ENCODE assay signal across 16 mouse cellular contexts in genomic region chr16:3830588-3831109, GRCm38 (mm10). TPM values are rescaled to one million over a fixed set of nuclear protein-coding genes. Genes with fewer than 3 reads are reported as not detected.
DNase-seq lines count a peak whose midpoint lies in the region; ATAC-seq and TF ChIP-seq lines count a peak whose summit lies in the region.
"Had no signal": no experiment of that assay in that cellular context is flagged by ENCODE, and none has a peak within 500 bp of the region (broad histone marks: within the 10 kb centered on the region; RNA-seq: fewer than 3 reads in every experiment).

Gene Olfr15, plus strand, starts transcription at chr16:3830878.

- H3K27ac ChIP-seq in liver, adult 2 months (replicated peaks; ENCODE audit: insufficient read depth, low read depth, low read length): no peak within 1 kb of the TSS
- H3K27ac ChIP-seq in liver, embryonic 12.5 days: no peak within 1 kb of the TSS
- H3K27ac ChIP-seq in midbrain, embryonic 14.5 days (replicated peaks; ENCODE audit: low read depth, low read length): no peak within 1 kb of the TSS
- H3K27ac ChIP-seq: limb, embryonic 13.5 days had no signal

- no peak within 1 kb of the TSS for H3K4me2 ChIP-seq in liver, embryonic 12.5 days
- no peak within 1 kb of the TSS for H3K4me2 ChIP-seq in midbrain, embryonic 14.5 days (ENCODE audit: low read length)
- H3K4me2 ChIP-seq: limb, embryonic 13.5 days had no signal

- TF ChIP-seq CTCF in liver, adult 2 months (IDR thresholded peaks at IDR 0.05; ENCODE audit: low read depth, low read length): peak; percentile 31; the same call in 1 of the 2 replicates
- 0 out of 2 replicates have a peak, but pooled peaks have one; percentile 8 for TF ChIP-seq CTCF in E14TG2a.4 (conservative IDR thresholded peaks at IDR 0.05; ENCODE audit: low read length)

- no peak for ATAC-seq in liver, embryonic 12.5 days
- no peak for ATAC-seq in inflammation-experienced regulatory T-cells, adult 6 months
- ATAC-seq in midbrain, embryonic 14.5 days (ENCODE audit: low FRiP score, low TSS enrichment): no peak
- ATAC-seq: forebrain, postnatal 0 days had no signal

- no peaks in the 10 kb centered on the region for H3K27me3 ChIP-seq in liver, adult 2 months (ENCODE audit: control insufficient read depth, insufficient read depth, low read length)
- H3K27me3 ChIP-seq in liver, embryonic 12.5 days (replicated peaks): no peaks in the 10 kb centered on the region
- H3K27me3 ChIP-seq in E14TG2a.4 (ENCODE audit: insufficient read depth, low read length): no peaks in the 10 kb centered on the region
- no peaks in the 10 kb centered on the region for H3K27me3 ChIP-seq in midbrain, embryonic 14.5 days (ENCODE audit: control insufficient read depth, insufficient read depth, low read length)
- H3K27me3 ChIP-seq: limb, embryonic 13.5 days had no signal

- TF ChIP-seq POLR2A in liver, adult 2 months (IDR thresholded peaks at IDR 0.05; ENCODE audit: extremely low read depth, insufficient read depth, low read length): no peak

- H3K9ac ChIP-seq in liver, adult 2 months (ENCODE audit: low read depth, low read length): no peak within 1 kb of the TSS
- no peak within 1 kb of the TSS for H3K9ac ChIP-seq in liver, embryonic 12.5 days
- H3K9ac ChIP-seq in midbrain, embryonic 14.5 days (replicated peaks; ENCODE audit: low read length): no peak within 1 kb of the TSS
- H3K9ac ChIP-seq: forebrain, postnatal 0 days; limb, embryonic 13.5 days had no signal

- DNase-seq in liver, adult 2 months (ENCODE audit: extremely low read depth, low read depth, low spot score): no peak
- peak; percentile 14 for DNase-seq in MN1 (ENCODE audit: low spot score)
- peak; percentile 32 for DNase-seq in retina, embryonic 14.5 days (ENCODE audit: low spot score)
- no peak for DNase-seq in midbrain, embryonic 14.5 days
- DNase-seq: cerebellum, postnatal 10 days; forebrain, postnatal 0 days; kidney, adult 8-10 months; lung, postnatal 4 days had no signal

- no peaks in the 10 kb centered on the region for H3K79me2 ChIP-seq in liver, adult 2 months (ENCODE audit: control insufficient read depth, insufficient read depth, low read length)

- H3K4me1 ChIP-seq in liver, adult 2 months (ENCODE audit: control insufficient read depth, insufficient read depth, low read length): no peaks in the 10 kb centered on the region
- no peaks in the 10 kb centered on the region for H3K4me1 ChIP-seq in liver, embryonic 12.5 days
- H3K4me1 ChIP-seq in E14TG2a.4 (replicated peaks; ENCODE audit: low read depth, low read length): no peaks in the 10 kb centered on the region
- H3K4me1 ChIP-seq in midbrain, embryonic 14.5 days (ENCODE audit: control insufficient read depth, insufficient read depth, low read length): no peaks in the 10 kb centered on the region
- H3K4me1 ChIP-seq: limb, embryonic 13.5 days had no signal

- H3K4me3 ChIP-seq in liver, adult 2 months (ENCODE audit: insufficient read depth, low read depth, low read length): no peak within 1 kb of the TSS
- no peak within 1 kb of the TSS for H3K4me3 ChIP-seq in liver, embryonic 12.5 days
- H3K4me3 ChIP-seq in E14TG2a.4 (replicated peaks; ENCODE audit: low read length): no peak within 1 kb of the TSS
- no peak within 1 kb of the TSS for H3K4me3 ChIP-seq in midbrain, embryonic 14.5 days (replicated peaks; ENCODE audit: low read depth, low read length)
- H3K4me3 ChIP-seq: limb, embryonic 13.5 days had no signal

- H3K9me3 ChIP-seq in liver, embryonic 12.5 days (replicated peaks): no peaks in the 10 kb centered on the region
- H3K9me3 ChIP-seq in E14TG2a.4 (ENCODE audit: low read length): peaks cover 5% of the 10 kb centered on the region; the same call in 1 of the 2 replicates
- no peaks in the 10 kb centered on the region for H3K9me3 ChIP-seq in midbrain, embryonic 14.5 days (ENCODE audit: control insufficient read depth, low read length)
- H3K9me3 ChIP-seq: limb, embryonic 13.5 days had no signal

- H3K36me3 ChIP-seq in liver, adult 2 months (ENCODE audit: control insufficient read depth, insufficient read depth, low read length): no peaks in the 10 kb centered on the region
- H3K36me3 ChIP-seq in liver, embryonic 12.5 days: no peaks in the 10 kb centered on the region
- no peaks in the 10 kb centered on the region for H3K36me3 ChIP-seq in E14TG2a.4 (ENCODE audit: insufficient read depth, low read length)
- H3K36me3 ChIP-seq in midbrain, embryonic 14.5 days (ENCODE audit: control insufficient read depth, insufficient read depth, low read length): no peaks in the 10 kb centered on the region
- H3K36me3 ChIP-seq: limb, embryonic 13.5 days had no signal

RNA-seq across cellular contexts. Expression of gene Olfr15, which starts in this region (rescaled TPM):
- not detected in 2 replicates for total RNA-seq in liver, adult 2 months (2014; rRNA removed)
- not detected in 2 replicates for polyA plus RNA-seq in liver, adult 2 months (2012; rRNA removed)
- polyA plus RNA-seq in liver, embryonic 12.5 days (2016; fragmentation: Nextera tagmentation; extraction: Ambion mirVana): not detected in 2 replicates
- not detected for polyA plus RNA-seq in inflammation-experienced regulatory T-cells, adult 6 months (2017; shearing (Covaris generic))
- not detected in 2 replicates for polyA plus RNA-seq in midbrain, embryonic 14.5 days (2014; fragmentation: Nextera tagmentation; extraction: Ambion mirVana)
- total RNA-seq: forebrain, postnatal 0 days; hematopoietic stem cell, adult 5-6 weeks; layer of hippocampus, postnatal 14 days had no signal
- polyA plus RNA-seq: forebrain, postnatal 0 days; limb, embryonic 13.5 days; small intestine, adult 2 months; testis, adult 2 months had no signal

Comparison
In these comparisons a context has a peak if more than half of its experiments do, and no peak if none do; other contexts are left out.
1. DNase-seq: peak in MN1 (single experiment) and retina, embryonic 14.5 days (single experiment); none in liver, adult 2 months (single experiment) and midbrain, embryonic 14.5 days (single experiment).